In genomic region chr16:10641146-10641545, GRCm38 (mm10) we compare ENCODE assay signal across 29 mouse cellular contexts.
"Had no signal": no experiment of that assay in that cellular context is flagged by ENCODE, and none has a peak within 500 bp of the region (broad histone marks: within the 10 kb centered on the region; RNA-seq: fewer than 3 reads in every experiment).

No protein-coding gene starts in this region.

- H3K27ac ChIP-seq: limb, embryonic 10.5 days; limb, embryonic 12.5 days; limb, embryonic 13.5 days; limb, embryonic 15.5 days; liver, embryonic 12.5 days; liver, embryonic 13.5 days; liver, embryonic 14.5 days; liver, embryonic 15.5 days; lung, embryonic 15.5 days; macrophage; midbrain, embryonic 10.5 days; midbrain, embryonic 12.5 days; midbrain, embryonic 13.5 days; midbrain, embryonic 15.5 days had no signal

- H3K9ac ChIP-seq: limb, embryonic 12.5 days; limb, embryonic 13.5 days; limb, embryonic 15.5 days; liver, embryonic 12.5 days; liver, embryonic 13.5 days; liver, embryonic 14.5 days; liver, embryonic 15.5 days; liver, postnatal 0 days; lung, embryonic 14.5 days; lung, embryonic 15.5 days; midbrain, embryonic 12.5 days; midbrain, embryonic 13.5 days; midbrain, embryonic 15.5 days had no signal

- DNase-seq: left cerebral cortex, postnatal 4 days; liver; liver, embryonic 13.5 days; liver, postnatal 0 days; lung, adult 18-20 months; lung, adult 2 months; lung, embryonic 14.5 days; lung, postnatal 10 days; lung, postnatal 14 days; lung, postnatal 36 days; lung, postnatal 4 days; midbrain, embryonic 14.5 days had no signal

- H3K4me2 ChIP-seq: limb, embryonic 12.5 days; limb, embryonic 13.5 days; limb, embryonic 15.5 days; liver, embryonic 11.5 days; liver, embryonic 12.5 days; liver, embryonic 13.5 days; liver, embryonic 15.5 days; lung, embryonic 14.5 days; lung, embryonic 15.5 days; midbrain, embryonic 11.5 days; midbrain, embryonic 12.5 days; midbrain, embryonic 13.5 days; midbrain, embryonic 15.5 days had no signal

- H3K4me3 ChIP-seq: limb, embryonic 10.5 days; limb, embryonic 12.5 days; limb, embryonic 13.5 days; limb, embryonic 15.5 days; liver, embryonic 12.5 days; liver, embryonic 13.5 days; liver, embryonic 15.5 days; lung, embryonic 15.5 days; megakaryocyte, embryonic 14.5 days; midbrain, embryonic 10.5 days; midbrain, embryonic 12.5 days; midbrain, embryonic 13.5 days; midbrain, embryonic 15.5 days; myocyte had no signal

- H3K27me3 ChIP-seq: limb, embryonic 12.5 days; limb, embryonic 15.5 days; liver, embryonic 15.5 days; lung, embryonic 15.5 days; megakaryocyte, embryonic 14.5 days; midbrain, embryonic 12.5 days; midbrain, embryonic 13.5 days; midbrain, embryonic 15.5 days had no signal

- H3K4me1 ChIP-seq: midbrain, embryonic 12.5 days; midbrain, embryonic 15.5 days had no signal

- H3K36me3 ChIP-seq: limb, embryonic 10.5 days; limb, embryonic 12.5 days; limb, embryonic 13.5 days; limb, embryonic 15.5 days; liver, embryonic 12.5 days; liver, embryonic 13.5 days; liver, embryonic 15.5 days; lung, embryonic 15.5 days; midbrain, embryonic 10.5 days; midbrain, embryonic 12.5 days; midbrain, embryonic 15.5 days had no signal

- H3K9me3 ChIP-seq: limb, embryonic 10.5 days; limb, embryonic 12.5 days; limb, embryonic 13.5 days; limb, embryonic 15.5 days; liver, embryonic 12.5 days; liver, embryonic 13.5 days; liver, embryonic 15.5 days; lung, embryonic 15.5 days; megakaryocyte, embryonic 14.5 days; midbrain, embryonic 10.5 days; midbrain, embryonic 12.5 days; midbrain, embryonic 13.5 days; midbrain, embryonic 15.5 days had no signal
